Mouse (Mus musculus) midbrain, embryonic 11.5 days (tissue): ENCODE results near the gene Nxpe3. TPM values are rescaled to one million over a fixed set of nuclear protein-coding genes. Genes with fewer than 3 reads are reported as not detected.

ENCODE experiments used
- ATAC-seq: fragments of 200-750 bp; cut with Nextera tagmentation; 2 replicates; pipeline ENCODE4 v1.8.0; 2017; ENCODE audit warnings: moderate TSS enrichment, moderate library complexity; ENCODE audit not compliant: low FRiP score
- DNase-seq: peaks from one replicate; pipeline ENCODE4 v3.0.0; 2015; ENCODE audit warnings: low spot score; ENCODE audit errors: missing footprints
- H3K27ac ChIP-seq: fragments of 300-500 bp; sonication (generic); 2 replicates; pipeline ENCODE4 v1.5.1; 2014; ENCODE audit warnings: low read depth, low read length
- H3K27me3 ChIP-seq: fragments of 300-500 bp; sonication (generic); 2 replicates; pipeline ENCODE4 v1.6.1; 2014; ENCODE audit warnings: mild to moderate bottlenecking, low read length, moderate library complexity, mixed read lengths; ENCODE audit not compliant: control insufficient read depth, insufficient read depth
- H3K36me3 ChIP-seq: fragments of 300-500 bp; sonication (generic); 2 replicates; pipeline ENCODE4 v1.6.1; 2014; ENCODE audit warnings: mild to moderate bottlenecking, low read length, moderate library complexity, mixed read lengths; ENCODE audit not compliant: control insufficient read depth, insufficient read depth
- H3K4me1 ChIP-seq: fragments of 300-500 bp; sonication (generic); 2 replicates; pipeline ENCODE4 v1.6.1; 2014; ENCODE audit warnings: low read length; ENCODE audit not compliant: control insufficient read depth, insufficient read depth
- H3K4me2 ChIP-seq: fragments of 300-500 bp; sonication (generic); 2 replicates; pipeline ENCODE4 v1.6.1; 2014; ENCODE audit warnings: mild to moderate bottlenecking, moderate library complexity
- H3K4me3 ChIP-seq: fragments of 300-500 bp; sonication (generic); 2 replicates; pipeline ENCODE4 v1.5.1; 2014; ENCODE audit warnings: low read depth, low read length
- H3K9ac ChIP-seq: fragments of 300-500 bp; sonication (generic); 2 replicates; pipeline ENCODE4 v1.6.1; 2014; ENCODE audit warnings: low read length
- H3K9me3 ChIP-seq: fragments of 300-500 bp; sonication (generic); 2 replicates; pipeline ENCODE4 v1.6.1; 2016; ENCODE audit warnings: low read length; ENCODE audit not compliant: control insufficient read depth
- WGBS: fragments of 180-500 bp; shearing (Covaris S2); extraction: QIAGEN DNeasy Blood & Tissue Kit; methylation state at CpG from one replicate; pipeline ENCODE4 v1.1.7; 2014; 5-methylcytosine and 5-hydroxymethylcytosine counted together
- polyA plus RNA-seq: library from polyadenylated mRNA; unstranded; fragments of >200 nt; fragmentation: Nextera tagmentation; extraction: Ambion mirVana; gene quantifications from 2 replicates; pipeline ENCODE4 v1.2.1, GENCODE M21; 2014

Gene Nxpe3
- polyA plus RNA-seq, 1 experiment from 2014 or later = 1.1 TPM

DNA sequence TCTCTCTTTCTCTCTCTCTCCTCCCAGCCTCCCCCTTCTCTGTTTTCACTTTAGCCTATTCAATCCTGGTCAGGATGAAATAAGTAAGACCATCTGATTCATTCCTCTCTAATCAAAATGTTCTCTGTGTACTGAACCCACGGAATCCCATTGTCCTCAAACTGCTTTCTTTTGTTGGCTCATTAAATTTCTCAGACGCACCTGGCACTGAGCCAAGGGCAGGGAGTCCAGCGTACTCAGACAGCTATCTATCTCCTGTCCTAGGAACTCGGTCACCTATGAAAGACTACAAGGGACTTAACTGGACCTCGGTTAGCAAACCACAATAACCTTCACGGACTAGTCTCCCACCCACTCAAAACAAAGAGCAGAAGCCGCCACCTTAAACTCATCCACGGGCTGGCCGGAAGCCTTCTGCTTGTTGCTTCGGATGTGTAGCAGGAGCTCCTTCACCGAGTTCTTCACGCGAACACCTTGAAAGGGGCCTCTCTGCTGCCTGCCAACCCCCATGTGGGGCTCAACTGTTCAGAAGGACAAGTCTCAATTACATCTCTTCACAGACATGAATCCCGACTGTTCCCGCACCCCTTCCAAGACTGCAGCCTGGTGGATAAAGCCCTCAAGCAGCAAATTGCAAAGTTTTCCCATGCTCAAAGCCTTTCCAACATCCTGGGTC lies 75.8 kb downstream of the Nxpe3 start:
- no peak overlapping the region for H3K4me2 ChIP-seq
- ATAC-seq = no peak
- peaks cover 3% of the 10 kb centered on the region; the same call in 1 of the 2 replicates for H3K4me1 ChIP-seq
- H3K27me3 ChIP-seq = peaks cover 4% of the 10 kb centered on the region; the same call in 1 of the 2 replicates
- WGBS = 85% methylated on average over 15 of the region's 15 CpGs
- no peak overlapping the region for H3K9ac ChIP-seq
- H3K9me3 ChIP-seq = no peaks in the 10 kb centered on the region
- DNase-seq = peak; percentile 56
- no peak overlapping the region for H3K4me3 ChIP-seq
- H3K27ac ChIP-seq = no peak overlapping the region
- peaks cover 8% of the 10 kb centered on the region; the same call in 1 of the 2 replicates for H3K36me3 ChIP-seq

DNA sequence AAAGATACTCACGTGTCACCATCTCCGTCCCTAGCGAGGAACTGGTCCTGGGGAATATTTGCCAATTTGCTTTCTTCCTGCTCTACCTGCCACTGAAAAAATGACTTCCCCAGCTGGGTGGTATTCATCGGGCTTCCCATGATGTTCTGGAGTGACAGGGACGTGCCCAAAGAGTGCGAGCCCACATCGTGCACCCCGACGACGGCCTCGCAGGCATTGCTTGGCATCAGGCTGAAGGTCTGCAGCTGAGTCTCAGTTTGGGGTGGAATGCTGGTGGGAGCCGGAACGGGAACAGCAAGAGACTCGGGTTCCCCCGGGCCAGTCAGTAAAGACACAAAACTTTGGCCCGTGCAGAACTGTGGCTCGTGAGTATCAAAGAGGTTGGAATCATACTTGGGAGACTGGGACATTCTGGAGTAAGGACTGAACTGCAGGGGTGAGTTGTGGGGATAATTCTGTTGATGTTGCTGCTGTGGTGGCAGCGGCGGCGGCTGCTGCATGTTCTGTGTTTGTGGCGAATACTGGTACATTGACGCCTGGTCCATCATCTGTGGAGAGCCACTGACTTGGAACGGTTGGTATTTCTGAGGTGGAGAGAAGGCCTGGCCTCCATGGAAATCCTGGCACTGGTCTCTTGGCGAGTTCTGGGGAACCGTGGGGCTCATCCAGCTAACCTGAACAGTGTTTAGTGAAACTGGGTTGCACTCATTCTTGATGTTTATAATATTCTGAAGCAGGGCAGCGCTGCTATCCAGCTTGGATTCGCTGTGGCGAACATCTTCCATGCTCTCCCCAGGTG lies 77.2 kb downstream of the Nxpe3 start:
- DNase-seq = peak; percentile 69
- 95% methylated on average over 28 of the region's 28 CpGs for WGBS
- H3K36me3 ChIP-seq = peaks cover 8% of the 10 kb centered on the region; the same call in 1 of the 2 replicates
- no peak overlapping the region for H3K9ac ChIP-seq
- H3K4me3 ChIP-seq = no peak overlapping the region
- H3K27ac ChIP-seq = no peak overlapping the region
- H3K4me2 ChIP-seq = no peak overlapping the region
- H3K4me1 ChIP-seq = peaks cover 3% of the 10 kb centered on the region; the same call in 1 of the 2 replicates
- no peaks in the 10 kb centered on the region for H3K9me3 ChIP-seq
- no peak for ATAC-seq
- H3K27me3 ChIP-seq = peaks cover 1% of the 10 kb centered on the region; the same call in 1 of the 2 replicates

DNA sequence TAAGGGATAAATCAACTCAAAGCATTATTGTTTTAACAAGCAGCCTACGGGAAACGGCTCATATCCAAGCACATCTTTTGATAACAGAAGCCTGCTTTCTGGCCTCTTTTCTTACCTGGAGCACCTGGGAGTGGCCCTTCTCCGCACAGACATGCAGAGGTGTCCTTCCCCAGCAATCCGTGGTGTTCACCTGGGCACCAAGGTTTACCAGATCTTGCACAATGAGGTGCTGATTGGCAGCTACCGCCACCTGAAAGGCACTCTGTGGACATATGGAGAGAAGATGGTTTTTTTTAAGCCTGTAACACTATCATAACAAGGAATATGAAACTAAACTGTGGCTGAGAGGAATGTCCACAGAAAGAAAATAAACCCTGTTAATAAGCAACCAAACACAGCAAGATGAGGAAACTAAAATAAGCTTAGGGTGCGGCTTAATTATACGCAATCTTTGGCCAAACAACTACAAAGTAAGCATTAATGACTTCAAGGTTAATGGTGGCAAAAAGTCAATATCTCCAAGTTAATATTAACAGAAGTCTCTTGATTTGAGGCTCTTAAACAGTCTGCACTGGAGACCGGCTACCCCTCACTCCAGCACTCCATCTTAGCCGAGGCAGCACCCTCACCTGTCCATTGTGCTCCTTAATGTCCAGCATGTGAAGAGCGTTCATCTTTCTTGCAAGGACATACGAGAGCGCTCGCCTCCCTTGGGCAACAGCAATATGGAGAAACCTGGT lies 78.7 kb downstream of the Nxpe3 start:
- WGBS = 94% methylated on average over 13 of the region's 13 CpGs
- Histone ChIP-seq H3K4me1 (peaks cover 3% of the 10 kb centered on the region; the same call in 1 of the 2 replicates), H3K36me3 (peaks cover 8% of the 10 kb centered on the region; the same call in 1 of the 2 replicates), H3K4me2 (no peak overlapping the region), H3K27me3 (no peaks in the 10 kb centered on the region; the same call in 1 of the 2 replicates), H3K9me3 (no peaks in the 10 kb centered on the region), H3K27ac (no peak overlapping the region), H3K9ac (no peak overlapping the region), H3K4me3 (no peak overlapping the region)
- ATAC-seq (no peak), DNase-seq (no peak)

DNA sequence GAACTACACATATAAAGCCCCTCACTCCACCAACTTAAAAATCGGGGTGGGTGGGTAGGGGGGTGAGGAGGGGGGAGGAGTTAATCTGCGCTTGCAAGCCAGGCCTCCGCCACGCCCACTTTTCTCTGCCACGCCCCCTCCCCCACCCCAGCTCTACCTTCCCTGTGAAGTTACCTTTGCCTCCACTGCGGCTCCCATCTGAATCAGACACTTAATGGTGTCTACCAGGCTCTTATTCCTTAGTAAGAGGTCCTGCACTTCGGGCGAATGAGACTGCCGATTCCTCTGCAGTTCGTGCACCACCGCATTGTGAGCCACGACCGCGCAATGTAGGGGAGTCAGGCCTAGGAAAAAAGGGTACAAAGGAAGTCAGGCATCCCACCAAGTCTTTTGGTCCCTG lies 79.6 kb downstream of the Nxpe3 start:
- peaks cover under 1% of the 10 kb centered on the region; the same call in 1 of the 2 replicates for H3K4me1 ChIP-seq
- no peak overlapping the region for H3K4me3 ChIP-seq
- H3K36me3 ChIP-seq = peaks cover 8% of the 10 kb centered on the region; the same call in 1 of the 2 replicates
- no peaks in the 10 kb centered on the region for H3K27me3 ChIP-seq
- H3K4me2 ChIP-seq = no peak overlapping the region
- no peak overlapping the region for H3K9ac ChIP-seq
- DNase-seq (peak; percentile 21), ATAC-seq (no peak)
- H3K27ac ChIP-seq = no peak overlapping the region
- H3K9me3 ChIP-seq = no peaks in the 10 kb centered on the region
- WGBS = 85% methylated on average over 14 of the region's 14 CpGs

DNA sequence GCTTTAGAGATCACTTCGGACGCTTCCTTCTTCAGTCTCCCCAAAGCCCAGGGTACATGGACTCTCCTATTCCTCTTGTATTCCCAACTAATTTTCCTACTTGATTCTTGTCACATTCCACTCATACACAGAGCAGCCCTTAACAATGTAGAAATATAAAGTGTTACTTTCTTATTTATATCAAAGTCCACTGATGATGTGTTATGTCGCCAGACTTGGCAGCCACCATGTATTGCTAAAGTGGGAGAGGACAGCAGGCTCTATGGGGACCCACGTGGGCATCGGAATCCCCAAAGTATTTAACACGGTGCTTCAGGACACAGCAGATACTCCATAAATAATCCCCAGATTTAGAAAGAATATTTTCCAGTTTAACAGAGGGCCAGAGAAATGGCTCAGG lies 80.4 kb downstream of the Nxpe3 start:
- no peak overlapping the region for H3K27ac ChIP-seq
- H3K4me1 ChIP-seq = no peaks in the 10 kb centered on the region
- ATAC-seq (no peak), DNase-seq (peak; percentile 73)
- H3K36me3 ChIP-seq = peaks cover 8% of the 10 kb centered on the region; the same call in 1 of the 2 replicates
- H3K4me2 ChIP-seq = no peak overlapping the region
- H3K9me3 ChIP-seq = no peaks in the 10 kb centered on the region
- WGBS = 95% methylated on average over 6 of the region's 6 CpGs
- no peak overlapping the region for H3K4me3 ChIP-seq
- no peaks in the 10 kb centered on the region for H3K27me3 ChIP-seq
- no peak overlapping the region for H3K9ac ChIP-seq

DNA sequence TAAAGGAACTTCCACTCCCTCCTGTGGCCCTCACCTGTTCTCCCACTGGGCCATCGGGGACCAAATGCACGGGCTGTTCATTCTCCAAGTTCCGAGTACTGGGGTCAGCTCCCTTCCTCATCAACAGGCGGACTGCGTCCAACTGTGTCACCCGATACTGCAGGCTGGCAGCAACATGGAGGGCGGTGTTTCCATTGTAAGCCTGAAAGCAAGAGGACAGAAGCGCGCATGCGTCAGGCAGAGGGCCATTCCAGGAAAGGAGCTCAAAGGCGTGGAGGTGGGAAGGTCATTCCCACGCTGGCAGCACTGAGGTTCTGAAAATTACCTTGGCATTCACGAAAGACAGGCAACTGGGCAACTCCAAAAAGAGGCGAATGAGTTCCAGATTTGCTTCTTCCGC lies 81.2 kb downstream of the Nxpe3 start:
- WGBS = 91% methylated on average over 15 of the region's 15 CpGs
- Histone ChIP-seq H3K4me3 (no peak overlapping the region), H3K4me1 (no peaks in the 10 kb centered on the region), H3K27me3 (no peaks in the 10 kb centered on the region), H3K36me3 (peaks cover 8% of the 10 kb centered on the region; the same call in 1 of the 2 replicates), H3K9ac (no peak overlapping the region), H3K27ac (no peak overlapping the region), H3K4me2 (no peak overlapping the region), H3K9me3 (no peaks in the 10 kb centered on the region)
- DNase-seq (peak; percentile 79), ATAC-seq (no peak)

DNA sequence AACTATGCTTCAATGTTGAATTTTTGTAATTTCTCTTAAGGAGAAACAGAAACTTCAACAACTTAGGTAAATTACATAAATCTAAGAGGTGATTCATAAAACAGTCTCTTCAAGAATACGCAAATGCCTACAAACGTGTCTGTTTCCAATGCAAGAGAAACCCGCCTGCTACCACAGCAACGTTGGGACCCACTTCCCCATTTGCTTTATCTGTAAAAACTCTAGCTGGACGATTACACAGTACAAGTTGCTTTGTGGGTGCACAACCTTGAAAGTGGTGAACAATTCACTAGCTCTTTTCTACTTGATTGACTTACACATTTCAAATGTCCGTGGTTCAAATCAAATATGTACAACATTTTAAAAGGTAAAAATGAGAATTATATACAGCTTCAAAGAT lies 83.3 kb downstream of the Nxpe3 start:
- no peak overlapping the region for H3K27ac ChIP-seq
- no peaks in the 10 kb centered on the region for H3K4me1 ChIP-seq
- peak; percentile 47 for DNase-seq
- 90% methylated on average over 6 of the region's 6 CpGs for WGBS
- ATAC-seq = no peak
- no peaks in the 10 kb centered on the region for H3K9me3 ChIP-seq
- H3K36me3 ChIP-seq = peaks cover 8% of the 10 kb centered on the region; the same call in 1 of the 2 replicates
- H3K9ac ChIP-seq = no peak overlapping the region
- no peak overlapping the region for H3K4me2 ChIP-seq
- no peaks in the 10 kb centered on the region for H3K27me3 ChIP-seq
- no peak overlapping the region for H3K4me3 ChIP-seq

DNA sequence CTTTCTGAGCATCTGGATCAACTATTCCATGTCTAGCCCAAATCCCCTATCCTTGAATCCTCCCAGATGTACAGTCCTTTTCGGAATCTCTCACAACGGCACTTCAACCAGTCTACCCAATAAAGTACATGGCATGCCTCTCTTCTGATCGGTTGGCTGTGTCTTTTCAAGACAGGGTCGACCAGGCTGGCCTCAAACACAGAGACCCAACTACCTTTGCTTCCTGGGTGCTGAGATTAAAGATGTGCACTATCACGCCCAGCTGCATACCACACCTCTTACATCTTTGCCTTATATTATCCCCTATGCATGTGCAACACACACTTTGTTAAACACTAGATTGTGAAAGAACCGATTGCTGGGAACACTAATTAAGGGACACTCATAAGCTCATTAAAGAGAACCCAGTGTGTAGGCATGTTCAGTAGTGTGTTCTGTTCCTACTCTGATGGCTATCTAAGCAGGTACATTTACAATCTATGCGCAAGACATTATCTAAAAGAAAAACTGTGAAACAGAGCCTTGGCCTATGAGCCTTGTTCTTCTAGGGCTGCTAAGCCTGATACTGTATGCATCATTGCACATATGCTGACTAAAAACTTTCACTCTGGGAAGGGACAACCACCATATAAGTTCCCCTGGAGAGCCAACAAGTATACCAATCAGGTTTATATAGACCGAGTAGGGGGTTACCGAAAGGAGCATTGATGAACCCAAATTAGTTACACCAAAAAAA lies 85.1 kb downstream of the Nxpe3 start:
- no peak overlapping the region for H3K4me2 ChIP-seq
- no peaks in the 10 kb centered on the region; the same call in 1 of the 2 replicates for H3K36me3 ChIP-seq
- no peak overlapping the region for H3K9ac ChIP-seq
- ATAC-seq (no peak), DNase-seq (peak; percentile 72)
- 93% methylated on average over 9 of the region's 9 CpGs for WGBS
- H3K4me1 ChIP-seq = no peaks in the 10 kb centered on the region
- no peak overlapping the region for H3K4me3 ChIP-seq
- H3K27me3 ChIP-seq = no peaks in the 10 kb centered on the region
- no peaks in the 10 kb centered on the region for H3K9me3 ChIP-seq
- H3K27ac ChIP-seq = no peak overlapping the region
